Mouse (Mus musculus): ENCODE data around the gene 1700020D05Rik. TPM values are rescaled to one million over a fixed set of nuclear protein-coding genes. Genes with fewer than 3 reads are reported as not detected.

1700020D05Rik gene
- polyA plus RNA-seq, 1 experiment: not detected

DNA sequence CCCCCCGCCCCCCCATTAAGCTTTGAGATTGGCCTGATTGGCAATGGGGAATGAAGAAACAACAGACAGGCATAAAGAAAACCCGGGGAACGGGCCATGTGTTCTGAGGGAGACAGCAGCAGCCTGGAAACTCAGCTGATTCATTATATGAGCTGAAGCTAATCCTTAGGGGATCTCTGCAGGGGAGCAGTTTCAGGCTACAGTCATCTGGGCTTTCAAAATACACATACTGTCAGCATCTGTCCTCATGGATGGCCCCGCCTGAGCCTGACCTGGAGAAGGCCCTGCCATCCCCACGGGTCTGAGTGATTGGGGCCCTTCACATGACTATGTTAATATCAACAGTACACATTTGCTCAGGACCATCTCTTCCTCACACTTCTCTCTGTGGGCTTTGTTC lies 31.7 kb downstream of the 1700020D05Rik start:
- Histone ChIP-seq H3K4me1 (ENCODE audit: control insufficient read depth, insufficient read depth, insufficient read length, low read length) (no peaks in the 10 kb centered on the region), H3K27ac (replicated peaks; ENCODE audit: low read depth, low read length) (no peak overlapping the region), H3K4me3 (ENCODE audit: insufficient read depth, low read depth, low read length) (no peak overlapping the region)

DNA sequence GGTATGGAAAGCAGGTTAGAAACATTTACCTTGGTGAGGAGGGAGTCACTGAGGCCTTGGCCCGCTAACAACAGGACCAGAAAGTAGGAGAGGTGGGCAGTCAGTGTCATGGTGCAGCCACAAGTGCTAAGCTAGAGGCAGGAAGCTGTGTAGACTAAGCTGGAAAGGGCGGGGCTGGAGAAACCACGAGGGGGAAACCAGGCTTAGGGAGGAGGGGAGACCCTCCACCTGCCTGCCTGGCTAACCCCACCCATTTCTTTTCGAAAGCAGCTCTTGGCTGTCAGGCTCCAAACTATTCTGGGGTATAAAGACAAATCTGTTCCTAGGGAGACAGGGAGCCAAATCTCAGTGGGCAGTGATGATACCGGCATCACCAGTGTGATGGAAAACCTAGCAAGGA lies 35.2 kb downstream of the 1700020D05Rik start, which contains the start of gene Ctsw:
Ctsw (minus strand) TSS at position 134 of the 400 bp plus-strand sequence.
- peaks cover 5% of the 10 kb centered on the region; the same call in 1 of the 2 replicates for H3K4me1 ChIP-seq (ENCODE audit: control insufficient read depth, insufficient read depth, insufficient read length, low read length)
- H3K4me3 ChIP-seq (ENCODE audit: insufficient read depth, low read depth, low read length): no peak within 1 kb of the TSS
- H3K27ac ChIP-seq (replicated peaks; ENCODE audit: low read depth, low read length): no peak within 1 kb of the TSS

DNA sequence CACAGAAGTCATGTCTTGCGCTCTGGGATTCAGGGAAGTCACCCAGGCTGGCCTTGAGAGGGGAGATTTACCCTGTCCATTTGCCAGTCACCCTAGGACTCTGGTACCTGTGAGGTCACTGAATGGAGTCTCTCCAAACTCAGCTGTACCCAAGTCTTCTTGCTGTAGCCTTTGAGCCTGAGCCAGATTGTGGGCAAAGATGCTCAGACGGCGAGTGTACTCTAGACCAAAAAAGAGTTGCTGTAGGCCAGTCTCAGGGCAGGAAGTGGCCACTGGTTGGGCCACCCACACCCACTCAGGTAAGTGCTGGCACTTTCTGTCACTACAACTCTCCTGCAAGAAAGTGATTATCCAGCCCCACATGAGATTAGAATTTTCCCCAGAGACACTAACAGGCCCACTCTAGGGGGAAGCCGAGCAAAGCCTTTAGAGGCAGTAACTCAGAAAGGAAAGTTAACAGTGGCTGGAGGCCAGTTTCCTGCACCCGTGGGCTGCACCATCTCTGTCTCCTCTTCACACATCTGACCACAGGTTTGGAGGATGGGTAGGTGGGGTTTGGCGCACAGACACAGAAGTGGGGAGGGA lies 36.6 kb downstream of the 1700020D05Rik start:
- Histone ChIP-seq H3K4me1 (ENCODE audit: control insufficient read depth, insufficient read depth, insufficient read length, low read length) (peaks cover 5% of the 10 kb centered on the region; the same call in 1 of the 2 replicates), H3K4me3 (ENCODE audit: insufficient read depth, low read depth, low read length) (no peak overlapping the region), H3K27ac (replicated peaks; ENCODE audit: low read depth, low read length) (no peak overlapping the region)

DNA sequence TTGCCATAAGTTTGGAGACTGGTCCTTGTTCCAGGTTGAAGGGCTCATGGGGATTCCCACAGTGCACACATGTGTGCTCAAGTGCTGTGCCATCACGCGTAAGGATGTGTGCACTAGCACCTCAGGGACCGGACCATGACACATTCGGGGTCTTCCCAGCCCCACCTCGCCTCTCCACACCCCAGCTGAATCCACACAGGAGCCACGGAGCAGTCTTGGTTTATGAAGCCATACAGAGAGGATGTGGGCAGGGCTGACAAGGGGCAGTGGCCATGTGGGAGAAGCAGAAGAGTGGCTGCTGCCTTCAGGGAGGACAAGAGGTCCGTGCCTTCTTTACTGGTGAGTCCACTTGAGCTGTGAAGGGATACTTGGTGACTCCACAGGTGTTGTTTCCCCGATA lies 38.5 kb downstream of the 1700020D05Rik start:
- no peak overlapping the region for H3K27ac ChIP-seq (replicated peaks; ENCODE audit: low read depth, low read length)
- H3K4me3 ChIP-seq (ENCODE audit: insufficient read depth, low read depth, low read length): no peak overlapping the region
- H3K4me1 ChIP-seq (ENCODE audit: control insufficient read depth, insufficient read depth, insufficient read length, low read length): peaks cover 5% of the 10 kb centered on the region; the same call in 1 of the 2 replicates

DNA sequence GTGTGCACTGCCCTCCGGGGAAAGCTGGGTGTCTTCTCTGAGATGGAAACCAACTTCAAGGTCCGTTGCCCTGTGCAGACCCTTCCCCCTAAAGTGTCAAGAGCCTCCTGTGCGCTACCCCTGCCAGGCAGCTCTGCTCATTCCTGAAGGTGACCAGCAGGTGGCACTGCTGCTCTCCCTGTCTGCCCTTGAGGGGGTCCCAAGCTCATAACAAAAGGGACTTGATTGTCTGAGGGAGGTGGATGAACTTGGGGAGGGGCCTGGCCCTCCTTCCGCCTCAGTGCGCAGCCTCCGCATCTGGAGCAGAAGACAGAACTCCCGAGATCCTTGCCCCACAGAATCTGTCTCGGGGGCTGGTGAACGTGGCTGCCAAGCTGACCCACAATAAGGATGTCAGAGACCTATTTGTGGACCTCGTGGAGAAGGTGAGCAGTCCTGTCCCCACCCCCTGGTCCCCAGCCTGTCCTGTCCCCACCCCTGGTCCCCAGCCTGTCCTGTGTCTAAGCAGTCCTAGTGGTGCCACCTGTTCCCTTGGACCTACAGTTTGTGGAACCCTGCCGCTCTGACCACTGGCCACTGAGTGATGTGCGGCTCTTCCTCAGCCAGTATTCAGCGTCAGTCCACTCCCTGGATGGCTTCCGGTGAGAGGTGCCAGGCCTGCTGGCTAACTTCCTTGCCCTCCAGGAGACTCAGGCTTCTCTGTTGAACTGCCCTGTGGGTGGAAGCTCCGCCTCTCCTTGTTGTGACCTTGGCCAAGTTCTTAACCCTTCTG lies 39.6 kb downstream of the 1700020D05Rik start:
- no peak overlapping the region for H3K4me3 ChIP-seq (ENCODE audit: insufficient read depth, low read depth, low read length)
- peaks cover 5% of the 10 kb centered on the region; the same call in 1 of the 2 replicates for H3K4me1 ChIP-seq (ENCODE audit: control insufficient read depth, insufficient read depth, insufficient read length, low read length)
- H3K27ac ChIP-seq (replicated peaks; ENCODE audit: low read depth, low read length): peak overlapping the region; percentile 32; the same call in 1 of the 2 replicates

DNA sequence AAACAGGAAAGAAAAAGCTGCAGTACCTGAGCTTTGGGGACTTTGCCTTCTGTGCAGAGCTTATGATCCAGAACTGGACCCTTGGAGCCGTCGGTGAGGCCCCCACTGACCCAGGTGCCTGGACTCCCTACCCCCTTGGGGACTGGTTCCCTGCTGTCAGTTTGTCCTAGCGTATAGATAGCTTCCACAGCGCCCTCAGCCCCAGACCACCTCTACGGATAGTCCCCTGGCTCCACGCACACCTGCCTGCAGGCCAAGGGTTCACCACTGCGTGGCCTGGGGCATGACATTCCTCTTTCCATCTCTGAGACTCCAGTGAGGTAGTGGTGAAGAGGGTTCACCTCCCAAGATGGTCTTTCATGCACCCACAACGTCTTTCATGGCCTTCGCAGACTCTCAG lies 40.4 kb downstream of the 1700020D05Rik start:
- peaks cover 5% of the 10 kb centered on the region; the same call in 1 of the 2 replicates for H3K4me1 ChIP-seq (ENCODE audit: control insufficient read depth, insufficient read depth, insufficient read length, low read length)
- H3K4me3 ChIP-seq (ENCODE audit: insufficient read depth, low read depth, low read length): no peak overlapping the region
- H3K27ac ChIP-seq (replicated peaks; ENCODE audit: low read depth, low read length): no peak overlapping the region

DNA sequence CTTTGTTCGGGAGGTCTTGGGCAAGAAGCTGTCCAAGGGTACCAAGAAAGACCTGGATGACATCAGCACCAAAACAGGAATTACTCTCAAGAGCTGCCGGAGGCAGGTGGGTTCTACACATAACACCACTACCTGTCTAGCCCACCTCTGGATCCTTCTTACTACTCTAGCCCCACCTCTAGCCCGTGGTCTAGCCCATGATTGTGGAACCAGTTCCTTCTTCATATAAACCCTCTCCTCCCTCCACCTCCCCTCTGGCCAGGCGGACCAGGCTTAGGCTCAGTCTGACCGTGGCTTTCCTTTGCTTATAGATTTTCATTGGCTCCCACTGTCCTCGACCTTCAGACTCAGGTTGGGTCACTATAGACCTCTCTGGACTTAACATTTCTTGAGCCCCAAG lies 42.2 kb downstream of the 1700020D05Rik start:
- Histone ChIP-seq H3K4me3 (ENCODE audit: insufficient read depth, low read depth, low read length) (peak overlapping the region; percentile 76), H3K4me1 (ENCODE audit: control insufficient read depth, insufficient read depth, insufficient read length, low read length) (peaks cover 5% of the 10 kb centered on the region; the same call in 1 of the 2 replicates), H3K27ac (replicated peaks; ENCODE audit: low read depth, low read length) (no peak overlapping the region)

DNA sequence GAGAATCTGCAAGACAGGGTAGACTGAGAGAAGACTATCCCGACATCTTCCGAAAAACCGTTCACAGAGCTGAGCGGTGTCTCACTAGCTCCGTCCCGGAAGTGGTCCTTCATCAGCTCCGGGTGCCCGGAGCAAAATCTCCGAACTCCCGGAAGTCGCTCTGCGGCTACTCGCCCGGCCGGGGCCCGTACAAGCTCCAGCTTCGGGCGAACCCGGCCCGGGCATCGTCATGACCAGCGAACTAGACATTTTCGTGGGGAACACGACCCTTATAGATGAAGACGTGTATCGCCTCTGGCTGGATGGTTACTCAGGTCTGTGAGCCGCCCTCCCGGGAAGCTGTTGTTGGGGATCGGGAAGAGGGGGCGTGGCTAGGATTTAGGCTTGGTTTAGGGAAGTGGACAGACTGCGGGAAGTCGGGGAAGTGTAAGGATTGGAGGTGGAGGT lies 43.1 kb downstream of the 1700020D05Rik start, which contains the start of gene Fibp:
Fibp (plus strand) TSS at position 151 of the 447 bp plus-strand sequence.
- Histone ChIP-seq H3K27ac (replicated peaks; ENCODE audit: low read depth, low read length) (peak within 1 kb of the TSS; percentile 86), H3K4me1 (ENCODE audit: control insufficient read depth, insufficient read depth, insufficient read length, low read length) (peaks cover 5% of the 10 kb centered on the region; the same call in 1 of the 2 replicates), H3K4me3 (ENCODE audit: insufficient read depth, low read depth, low read length) (peak within 1 kb of the TSS; percentile 76)

DNA sequence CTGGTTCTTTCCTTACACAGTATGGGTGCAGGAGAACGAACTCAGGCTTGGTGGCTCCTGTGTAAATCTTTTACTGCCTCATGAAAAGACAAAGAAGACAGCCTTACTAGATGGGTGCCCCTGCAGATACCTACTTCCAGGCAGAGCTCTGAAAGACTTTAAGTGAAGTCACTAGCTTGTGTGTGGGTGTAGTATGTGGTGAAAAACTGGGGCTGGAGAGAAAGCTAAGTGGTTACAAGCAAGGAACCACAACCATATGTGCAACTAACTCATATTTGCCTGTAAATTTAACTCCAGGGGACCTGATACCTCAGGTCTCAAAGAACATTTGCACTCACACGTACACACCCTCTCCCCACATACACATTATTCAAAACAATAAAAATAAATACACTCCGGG lies 43.7 kb downstream of the 1700020D05Rik start:
- peak overlapping the region; percentile 76; the same call in 1 of the 2 replicates for H3K4me3 ChIP-seq (ENCODE audit: insufficient read depth, low read depth, low read length)
- peaks cover 5% of the 10 kb centered on the region; the same call in 1 of the 2 replicates for H3K4me1 ChIP-seq (ENCODE audit: control insufficient read depth, insufficient read depth, insufficient read length, low read length)
- no peak overlapping the region for H3K27ac ChIP-seq (replicated peaks; ENCODE audit: low read depth, low read length)

DNA sequence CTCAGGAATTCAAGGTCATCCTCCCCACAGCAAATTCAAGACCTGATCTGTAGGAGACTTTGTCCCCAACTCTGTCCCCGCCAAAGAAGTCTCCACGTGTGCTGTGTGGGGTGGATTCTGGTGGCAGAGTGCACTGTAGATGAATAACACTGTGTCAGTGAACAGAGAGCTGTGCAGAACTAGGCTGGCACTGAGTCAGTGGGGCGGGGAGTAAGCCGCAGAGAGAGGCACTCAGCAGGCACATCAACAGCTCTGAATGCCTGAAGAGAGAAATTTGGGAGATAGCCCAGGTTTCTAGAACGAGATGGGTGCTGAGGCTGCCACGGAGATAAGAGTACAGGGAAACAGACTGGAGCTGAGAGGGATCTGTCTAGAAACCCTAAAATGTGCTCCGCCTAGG lies 44.6 kb downstream of the 1700020D05Rik start:
- no peaks in the 10 kb centered on the region; the same call in 1 of the 2 replicates for H3K4me1 ChIP-seq (ENCODE audit: control insufficient read depth, insufficient read depth, insufficient read length, low read length)
- H3K4me3 ChIP-seq (ENCODE audit: insufficient read depth, low read depth, low read length): no peak overlapping the region
- H3K27ac ChIP-seq (replicated peaks; ENCODE audit: low read depth, low read length): peak overlapping the region; percentile 96

DNA sequence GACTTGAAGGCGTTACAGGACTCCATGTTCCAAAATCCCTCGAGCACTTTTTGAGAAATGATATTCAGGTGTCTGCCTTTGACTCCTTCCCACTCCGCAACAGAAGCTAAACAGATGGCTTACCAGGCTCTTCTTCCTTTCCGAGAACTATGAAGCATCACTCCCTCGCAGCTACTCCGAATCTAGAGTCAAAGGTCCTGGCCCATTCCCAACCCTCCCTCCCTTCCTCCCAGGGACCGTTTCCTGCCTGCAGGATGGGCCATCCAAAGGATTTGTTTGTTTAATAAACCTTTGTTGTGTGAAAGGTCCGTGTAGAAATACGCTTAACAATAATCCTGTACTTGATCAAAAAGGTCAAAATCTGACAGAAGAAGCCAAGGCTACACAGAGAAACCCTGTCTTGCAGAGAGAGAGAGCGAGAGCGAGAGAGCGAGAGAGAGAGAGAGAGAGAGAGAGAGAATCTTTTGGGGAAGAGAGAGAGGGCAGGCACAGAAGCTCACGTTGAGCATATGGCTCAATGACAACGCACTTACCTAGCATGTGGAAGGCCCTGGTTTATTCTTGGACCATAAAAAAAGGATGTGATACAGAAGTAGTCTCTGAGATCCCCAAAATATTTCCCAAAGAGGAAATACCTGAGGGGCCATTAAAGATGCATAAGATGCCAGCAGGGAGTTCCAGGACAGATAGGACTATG lies 45.7 kb downstream of the 1700020D05Rik start, which contains the start of gene Ccdc85b:
Ccdc85b (minus strand) TSS at position 149 of the 697 bp plus-strand sequence.
- peak within 1 kb of the TSS; percentile 96 for H3K27ac ChIP-seq (replicated peaks; ENCODE audit: low read depth, low read length)
- H3K4me1 ChIP-seq (ENCODE audit: control insufficient read depth, insufficient read depth, insufficient read length, low read length): peaks cover 2% of the 10 kb centered on the region
- peak within 1 kb of the TSS; percentile 86 for H3K4me3 ChIP-seq (ENCODE audit: insufficient read depth, low read depth, low read length)

DNA sequence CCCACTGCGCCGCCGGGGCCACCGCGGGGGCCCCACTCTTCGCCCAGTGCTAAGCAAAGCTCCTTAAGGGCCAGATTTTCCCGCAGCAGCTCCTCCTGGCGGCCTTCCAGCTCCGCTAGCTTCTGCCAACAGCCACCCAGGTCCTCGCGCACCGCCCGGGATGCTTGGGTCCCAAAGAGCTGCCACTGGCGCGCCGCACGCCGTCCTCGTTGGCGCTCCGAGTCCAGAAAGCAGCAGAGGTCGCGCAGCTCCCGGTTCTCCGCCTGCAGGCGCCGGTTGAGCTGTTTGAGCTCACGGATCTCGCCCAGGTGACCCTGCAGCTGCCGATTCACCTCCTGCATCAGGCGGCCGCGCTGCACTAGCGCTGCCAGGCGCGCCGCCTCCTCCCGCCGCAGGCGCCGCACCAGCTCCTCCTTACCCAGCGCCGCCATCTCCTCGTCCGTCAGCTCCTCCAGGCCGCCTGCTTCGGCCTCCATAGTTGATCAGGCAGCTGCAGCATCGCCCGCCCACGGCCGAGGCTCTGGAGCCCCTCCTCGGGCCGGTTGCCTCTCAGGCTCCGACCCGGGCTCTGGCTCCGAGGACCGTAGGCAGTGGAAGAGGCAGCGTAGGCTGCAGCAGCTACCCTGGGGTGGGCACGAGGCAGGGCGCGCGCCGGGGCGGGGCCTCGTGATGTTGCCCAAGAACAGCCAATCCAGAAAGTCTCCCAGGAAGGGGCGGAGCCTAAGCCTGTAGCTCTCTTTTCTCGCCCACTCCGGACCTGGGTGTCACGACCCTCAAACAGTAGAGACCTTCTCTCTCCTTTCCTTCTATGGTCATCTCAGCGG lies 46.5 kb downstream of the 1700020D05Rik start:
- Histone ChIP-seq H3K4me3 (ENCODE audit: insufficient read depth, low read depth, low read length) (peak overlapping the region; percentile 86), H3K27ac (replicated peaks; ENCODE audit: low read depth, low read length) (peak overlapping the region; percentile 96), H3K4me1 (ENCODE audit: control insufficient read depth, insufficient read depth, insufficient read length, low read length) (peaks cover 2% of the 10 kb centered on the region)

DNA sequence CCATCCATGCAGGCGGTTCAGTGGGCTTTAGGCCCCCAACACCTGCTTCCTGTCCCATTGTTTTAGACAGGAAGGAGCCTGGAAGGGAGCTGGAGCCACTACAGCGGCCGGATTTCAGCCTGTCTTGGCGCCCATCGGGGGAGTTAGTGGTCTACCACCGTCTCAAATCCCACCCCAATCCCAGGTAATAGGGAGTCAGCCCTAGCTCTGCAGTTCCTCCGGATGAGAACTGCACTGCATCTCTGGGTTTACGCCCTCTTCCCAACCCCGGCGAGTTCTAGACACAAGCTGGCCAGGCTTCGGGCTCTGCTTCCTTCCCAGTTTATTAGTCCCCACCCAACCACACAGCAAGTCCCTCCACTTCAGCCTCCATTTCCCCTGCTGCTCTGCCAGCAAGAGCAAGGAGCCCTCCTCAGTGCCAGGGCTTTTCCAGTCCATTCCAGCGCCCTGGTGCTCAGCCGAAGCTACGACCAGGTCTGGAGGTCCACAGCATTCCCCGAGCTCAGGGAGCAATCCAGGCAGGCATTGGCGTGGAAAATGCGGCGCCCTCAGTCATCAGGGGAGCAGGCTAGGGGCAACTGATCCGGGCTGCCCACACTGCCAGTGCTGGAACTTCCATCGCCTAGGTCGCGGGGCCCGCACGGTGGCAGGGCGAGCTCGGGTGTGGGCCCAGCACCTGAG lies 47.2 kb downstream of the 1700020D05Rik start:
- H3K4me3 ChIP-seq (ENCODE audit: insufficient read depth, low read depth, low read length): peak overlapping the region; percentile 86
- H3K4me1 ChIP-seq (ENCODE audit: control insufficient read depth, insufficient read depth, insufficient read length, low read length): peaks cover 2% of the 10 kb centered on the region
- peak overlapping the region; percentile 96 for H3K27ac ChIP-seq (replicated peaks; ENCODE audit: low read depth, low read length)

DNA sequence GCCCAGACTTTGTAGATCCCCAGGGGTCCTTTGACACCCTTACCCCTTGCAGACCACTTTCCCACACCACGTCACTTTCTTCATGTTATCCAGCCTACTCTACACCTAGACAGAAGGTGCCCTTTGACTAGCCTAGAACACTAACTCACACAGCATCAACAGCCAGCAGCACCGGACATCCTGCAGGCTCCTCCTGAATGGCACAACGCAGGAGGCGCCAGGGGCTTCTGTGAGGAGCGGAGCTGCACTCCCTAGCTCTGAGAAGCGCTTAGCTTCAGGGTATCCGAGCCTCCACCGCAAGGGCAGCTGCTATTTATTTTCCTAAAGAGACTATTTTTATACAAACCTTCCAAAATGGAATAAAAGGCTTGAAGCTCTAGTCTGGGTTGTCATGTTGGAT lies 48.0 kb downstream of the 1700020D05Rik start:
- peak overlapping the region; percentile 86 for H3K4me3 ChIP-seq (ENCODE audit: insufficient read depth, low read depth, low read length)
- H3K27ac ChIP-seq (replicated peaks; ENCODE audit: low read depth, low read length): peak overlapping the region; percentile 84
- peaks cover 2% of the 10 kb centered on the region for H3K4me1 ChIP-seq (ENCODE audit: control insufficient read depth, insufficient read depth, insufficient read length, low read length)

All from brown adipose tissue, adult 24 weeks (tissue).